Mouse (Mus musculus) ES-Bruce4 (cell line): ENCODE measurements around the gene Tldc1.

Experiments
- CTCF ChIP-seq: IDR thresholded peaks from one replicate; pipeline ENCODE4 v1.8.1; 2011; ENCODE audit warnings: low read depth, low read length
- EP300 ChIP-seq: IDR thresholded peaks from 2 replicates; pipeline ENCODE4 v1.6.1; 2011; ENCODE audit warnings: low read depth, low read length; ENCODE audit not compliant: insufficient read depth
- POLR2A ChIP-seq: IDR thresholded peaks from one replicate; pipeline ENCODE4 v1.8.1; 2011; ENCODE audit warnings: low read length; ENCODE audit not compliant: insufficient read depth

DNA sequence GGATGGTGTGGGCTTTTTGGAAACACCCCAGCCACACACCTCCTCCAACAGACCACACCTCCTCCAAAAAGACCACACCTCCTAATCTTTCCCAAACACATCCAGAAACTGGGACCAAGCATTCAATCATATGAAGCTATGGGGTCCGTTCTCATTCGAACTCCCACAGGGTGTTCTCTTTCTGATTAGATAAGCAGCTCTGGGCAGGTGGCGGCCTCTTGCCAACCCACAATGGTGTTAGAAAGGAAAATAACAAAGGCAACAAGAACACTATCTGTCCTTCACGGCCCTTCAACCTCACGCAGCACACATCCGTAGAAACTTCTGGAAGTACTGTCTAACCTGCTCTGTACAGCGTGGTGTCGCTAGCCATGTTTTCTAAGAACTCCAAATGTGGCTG lies 51.1 kb downstream of the Tldc1 start:
- TF ChIP-seq CTCF (no peak), POLR2A (no peak), EP300 (no peak)
